Mouse (Mus musculus) thymus, postnatal 25 days (tissue): ENCODE results near the gene Anapc16.
"Not testable (repeated sequence)": the region's sequence is repeated elsewhere in the genome, so short reads cannot be mapped to it uniquely, and the experiment has no call there.

ENCODE experiments used
- DNase-seq: peaks from one replicate; pipeline ENCODE4 v3.0.0; 2022

Gene Anapc16

GRCm38 (mm10) chr10:59999057-59999456 is 3.9 kb downstream of the Anapc16 start:
- no peak for DNase-seq

GRCm38 (mm10) chr10:59997591-59997990 is 5.3 kb downstream of the Anapc16 start:
- peak; percentile 53 for DNase-seq

GRCm38 (mm10) chr10:59995889-59996288 is 7.0 kb downstream of the Anapc16 start:
- DNase-seq: no peak

GRCm38 (mm10) chr10:59993813-59994212 is 9.1 kb downstream of the Anapc16 start:
- not testable (repeated sequence) for DNase-seq

GRCm38 (mm10) chr10:59992024-59992423 is 10.9 kb downstream of the Anapc16 start:
- no peak for DNase-seq

- no peak for DNase-seq
Observed at GRCm38 (mm10) chr10:59991262-59991880, 11.6 kb downstream of the Anapc16 start.

- DNase-seq: no peak
Observed at GRCm38 (mm10) chr10:59990393-59990792, 12.5 kb downstream of the Anapc16 start.

GRCm38 (mm10) chr10:59988036-59988435 is 14.9 kb downstream of the Anapc16 start:
- DNase-seq: no peak

- DNase-seq: peak; percentile 44
Observed at GRCm38 (mm10) chr10:59982379-59982873, 20.5 kb downstream of the Anapc16 start.

GRCm38 (mm10) chr10:59981792-59982191 is 21.1 kb downstream of the Anapc16 start:
- DNase-seq: no peak

GRCm38 (mm10) chr10:59981336-59981735 is 21.6 kb downstream of the Anapc16 start:
- peak; percentile 74 for DNase-seq

GRCm38 (mm10) chr10:59980815-59981244 is 22.1 kb downstream of the Anapc16 start:
- DNase-seq: peak; percentile 60

- DNase-seq: no peak
Observed at GRCm38 (mm10) chr10:59978873-59979743, 23.8 kb downstream of the Anapc16 start.

GRCm38 (mm10) chr10:59978401-59978800 is 24.5 kb downstream of the Anapc16 start:
- no peak for DNase-seq

- no peak for DNase-seq
Observed at GRCm38 (mm10) chr10:59977715-59978343, 25.1 kb downstream of the Anapc16 start.

- DNase-seq: no peak
Observed at GRCm38 (mm10) chr10:59977141-59977540, 25.8 kb downstream of the Anapc16 start.

- DNase-seq: peak; percentile 64
Observed at GRCm38 (mm10) chr10:59974786-59975185, 28.1 kb downstream of the Anapc16 start.

GRCm38 (mm10) chr10:59974191-59974664 is 28.7 kb downstream of the Anapc16 start:
- DNase-seq: peak; percentile 84

GRCm38 (mm10) chr10:59973400-59973799 is 29.5 kb downstream of the Anapc16 start:
- no peak for DNase-seq

- DNase-seq: no peak
Observed at GRCm38 (mm10) chr10:59972999-59973398, 29.9 kb downstream of the Anapc16 start.

GRCm38 (mm10) chr10:59972534-59972933 is 30.4 kb downstream of the Anapc16 start:
- no peak for DNase-seq

GRCm38 (mm10) chr10:59971813-59972212 is 31.1 kb downstream of the Anapc16 start:
- no peak for DNase-seq

GRCm38 (mm10) chr10:59970450-59971062 is 32.4 kb downstream of the Anapc16 start:
- DNase-seq: peak; percentile 67
